Mouse (Mus musculus): ENCODE results near the gene Tmem141. TPM values are rescaled to one million over a fixed set of nuclear protein-coding genes. Genes with fewer than 3 reads are reported as not detected.

Gene Tmem141
- total RNA-seq, 2 experiments from 2014 or later, result 26.7 to 27.7 TPM

DNA sequence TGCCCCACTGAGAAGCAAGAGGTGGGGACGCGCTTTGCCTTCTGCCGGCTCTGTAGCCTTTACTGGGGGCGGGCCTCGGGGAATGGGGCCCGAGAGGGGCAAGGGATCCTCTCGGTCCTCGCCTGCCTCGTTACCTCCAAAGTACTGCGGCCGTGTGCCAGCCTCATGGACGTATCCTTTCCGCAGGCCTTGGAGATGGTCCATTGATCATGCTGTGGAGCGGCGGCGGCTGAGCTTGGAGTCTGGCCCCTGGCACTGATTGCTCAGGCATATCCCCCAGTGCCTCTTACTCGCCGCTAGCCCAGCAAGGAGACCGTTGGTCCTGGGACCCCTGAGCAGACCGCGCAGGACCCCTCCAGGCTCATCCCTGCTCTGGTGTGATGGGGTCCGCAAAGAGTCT is 5.4 kb downstream of the Tmem141 start:
- no peak for DNase-seq (ENCODE audit: low spot score in 2 of 2)
- intact Hi-C loops (cut with DNase I), result no loop called here

DNA sequence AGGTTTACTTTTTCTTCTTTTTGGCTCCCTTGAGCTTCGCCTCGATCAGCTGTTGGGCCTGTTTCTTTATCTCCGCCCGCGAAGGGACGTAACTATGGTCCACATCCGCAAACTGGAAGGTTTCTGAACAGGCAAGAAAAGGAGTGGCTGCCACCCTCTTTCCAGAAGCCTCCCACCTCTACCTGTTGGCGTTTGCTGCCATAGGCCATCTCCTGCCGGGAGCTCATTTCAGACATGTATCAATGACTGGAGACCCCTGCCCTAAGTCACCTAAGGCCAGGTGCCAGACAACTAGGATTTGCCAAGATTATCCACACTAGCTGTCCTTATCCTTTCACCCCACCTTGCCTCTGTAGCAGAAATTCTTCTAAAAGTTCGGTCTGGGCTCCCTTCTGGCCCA is 13.1 kb downstream of the Tmem141 start:
- intact Hi-C loops (cut with DNase I), result no loop called here

DNA sequence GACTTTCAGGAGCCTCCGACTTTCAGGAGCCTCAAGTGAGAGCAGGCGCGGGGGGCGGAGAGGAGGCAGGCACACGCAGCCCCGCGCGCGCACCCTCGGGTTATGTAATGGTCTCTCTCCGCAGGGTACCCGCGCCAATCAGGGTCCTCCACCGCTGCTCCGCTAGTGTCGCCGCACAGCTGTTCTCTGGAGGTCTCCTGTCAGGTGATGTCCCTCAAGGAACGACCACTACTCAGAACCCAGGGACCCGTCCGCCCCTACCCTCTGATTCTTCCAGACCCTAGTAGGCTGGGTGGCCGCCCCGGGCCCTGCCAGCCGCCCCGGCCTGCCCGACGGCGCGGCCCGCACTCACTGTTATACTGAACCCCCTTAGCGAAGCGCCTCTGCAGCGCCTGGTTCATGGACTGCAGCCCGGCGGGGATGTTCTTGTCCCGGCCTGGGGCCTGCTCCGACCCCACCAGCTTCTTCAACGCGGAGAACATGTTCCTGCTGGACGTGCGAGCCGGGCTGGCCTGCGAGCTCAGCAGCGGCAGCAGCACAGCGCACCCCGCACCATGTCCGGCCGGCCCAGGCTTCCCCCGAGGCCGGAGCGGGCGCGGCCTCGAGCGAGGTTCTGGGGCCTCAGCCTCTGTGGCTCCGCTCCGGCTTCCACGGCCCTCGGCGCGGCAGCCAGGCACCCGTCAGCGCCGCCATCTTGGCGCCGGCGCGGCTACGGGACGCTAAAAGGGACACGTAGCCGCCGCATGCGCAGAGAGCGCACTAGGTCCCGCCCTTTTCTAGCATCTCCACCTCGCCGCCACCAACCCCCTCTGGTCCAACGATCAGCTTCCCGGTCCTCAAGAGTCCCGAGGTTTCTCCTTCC is 13.8 kb downstream of the Tmem141 start, which contains the start of gene Rabl6:
Gene Rabl6 (minus strand): TSS at position 761 of the 862 bp plus-strand sequence.
- intact Hi-C loops (cut with DNase I), result no loop called here

More for the DNA sequence above, 13.1 kb downstream of the Tmem141 start:
- DNase-seq (ENCODE audit: low spot score in 2 of 2), result no peak

DNA sequence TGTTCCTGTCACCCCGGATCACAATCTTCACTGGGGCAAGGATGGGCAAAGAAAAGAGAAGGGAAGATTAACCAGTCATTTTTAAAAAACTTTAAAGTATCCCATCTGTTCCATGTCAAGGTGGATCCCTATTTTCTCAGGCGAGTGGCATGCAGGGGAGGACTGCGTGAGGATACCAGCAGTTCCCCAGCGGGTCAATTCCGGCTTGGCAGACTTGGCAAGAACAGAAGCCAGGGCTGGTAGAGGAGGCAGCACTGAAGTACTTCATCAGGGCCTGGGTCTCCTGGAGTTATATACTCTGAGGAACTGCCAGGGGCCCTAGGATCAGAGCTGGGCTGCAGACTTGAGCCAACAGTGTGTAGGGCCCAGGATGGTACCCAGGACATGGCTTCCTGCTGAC is 19.3 kb downstream of the Tmem141 start:
- intact Hi-C loops (cut with DNase I), result no loop called here
- no peak for DNase-seq (ENCODE audit: low spot score in 2 of 2)

More for the DNA sequence above, 13.8 kb downstream of the Tmem141 start, which contains the start of gene Rabl6:
- DNase-seq (ENCODE audit: low spot score in 2 of 2), result peak; percentile 93 to 94

DNA sequence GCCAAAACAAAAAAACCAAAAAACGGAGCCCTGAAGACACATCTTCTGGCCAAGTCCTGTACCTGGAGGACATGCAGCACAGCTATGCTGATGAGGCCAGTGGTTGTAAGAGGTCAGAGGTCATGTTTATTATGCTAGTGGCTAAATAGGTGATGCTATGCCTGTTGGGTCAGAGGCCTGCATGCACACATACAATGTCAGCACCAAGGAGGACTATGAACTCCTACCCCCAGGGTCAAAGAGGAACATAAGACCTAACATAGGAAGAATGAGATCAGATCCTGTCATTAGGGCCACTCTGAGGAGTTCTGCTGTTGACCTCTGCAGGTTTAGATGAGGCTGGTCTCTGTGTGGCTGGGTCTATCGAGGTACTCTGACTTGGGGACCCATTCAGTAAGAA is 21.8 kb downstream of the Tmem141 start:
- intact Hi-C loops (cut with DNase I), result no loop called here
- DNase-seq (ENCODE audit: low spot score in 2 of 2), result no peak

DNA sequence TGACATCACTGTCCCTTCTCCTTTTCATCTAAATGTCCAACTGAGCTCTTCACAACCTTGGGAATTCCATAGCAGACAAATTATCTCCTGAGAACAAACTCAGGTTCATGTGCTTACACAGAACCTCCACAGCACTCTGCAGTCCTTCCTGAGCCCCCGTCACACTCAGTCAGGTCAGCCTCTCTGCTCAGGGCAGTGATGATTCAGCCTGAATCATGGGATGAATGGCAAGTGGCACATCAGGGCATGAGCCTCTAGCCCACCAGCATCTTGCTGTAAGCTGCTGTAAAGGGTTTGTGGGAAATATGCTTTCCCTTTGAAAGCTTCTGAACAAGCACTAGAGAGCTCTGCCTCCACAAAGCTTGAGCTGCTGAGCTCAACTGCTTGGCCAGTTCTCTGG is 23.1 kb downstream of the Tmem141 start:
- no peak for DNase-seq (ENCODE audit: low spot score in 2 of 2)
- intact Hi-C loops (cut with DNase I), result no loop called here

DNA sequence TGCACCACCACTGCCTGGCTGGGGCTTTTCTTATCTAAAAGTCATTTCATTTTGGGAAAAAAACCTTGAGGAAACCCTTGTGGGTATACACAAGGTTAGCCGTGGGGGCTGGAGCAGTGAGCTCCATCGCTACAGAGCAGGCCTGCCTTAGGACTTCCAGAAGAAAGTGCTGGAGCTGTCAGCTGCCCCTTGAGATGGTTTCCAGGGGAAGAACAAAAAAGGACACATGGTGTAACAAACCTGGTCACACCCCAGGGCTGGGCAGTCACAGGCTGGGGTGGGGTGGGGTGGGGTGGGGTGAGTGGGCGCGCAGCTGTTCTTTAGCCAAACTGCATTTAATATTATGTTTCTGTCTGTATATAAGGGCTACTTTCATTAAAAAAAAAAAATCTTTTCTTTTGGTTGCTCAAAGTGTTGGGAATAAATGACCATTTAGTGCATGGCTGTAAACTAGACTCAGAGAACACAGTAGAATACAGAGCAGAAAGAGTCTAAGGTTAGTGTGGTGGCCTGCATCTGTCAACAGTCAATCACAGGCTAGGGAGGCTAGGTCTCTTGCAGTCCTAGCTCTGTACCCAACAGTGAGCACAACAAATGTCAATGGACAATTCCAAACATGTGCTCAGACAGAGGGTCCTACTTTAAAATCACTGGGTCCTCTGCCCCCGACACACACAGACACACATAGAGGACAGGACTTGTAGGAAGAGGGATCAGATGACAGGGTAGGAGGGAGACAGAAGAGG is 24.9 kb downstream of the Tmem141 start:
- intact Hi-C loops (cut with DNase I), result no loop called here
- DNase-seq (ENCODE audit: low spot score in 2 of 2), result no peak

DNA sequence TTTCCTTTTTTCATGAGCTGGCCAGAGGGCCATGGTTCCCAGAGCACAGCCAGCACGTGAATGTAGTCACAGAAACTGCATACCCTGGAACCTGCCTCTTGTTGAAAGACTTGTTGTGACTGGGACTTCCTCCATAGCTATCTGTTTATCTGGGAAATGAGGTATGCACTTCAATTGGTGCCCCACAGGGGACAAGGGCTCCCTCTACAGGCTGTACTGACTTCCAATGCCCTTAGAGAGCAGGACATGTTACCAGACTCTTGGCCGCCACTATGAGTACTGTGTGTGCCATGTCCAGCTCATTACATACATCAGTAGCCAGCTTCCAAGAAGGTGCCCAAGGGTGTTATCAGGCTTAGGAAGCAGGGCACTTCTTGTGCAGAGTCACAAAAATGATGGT is 29.9 kb downstream of the Tmem141 start:
- peak in 1 of 2 experiments; percentile 50 for DNase-seq (ENCODE audit: low spot score in 2 of 2)

DNA sequence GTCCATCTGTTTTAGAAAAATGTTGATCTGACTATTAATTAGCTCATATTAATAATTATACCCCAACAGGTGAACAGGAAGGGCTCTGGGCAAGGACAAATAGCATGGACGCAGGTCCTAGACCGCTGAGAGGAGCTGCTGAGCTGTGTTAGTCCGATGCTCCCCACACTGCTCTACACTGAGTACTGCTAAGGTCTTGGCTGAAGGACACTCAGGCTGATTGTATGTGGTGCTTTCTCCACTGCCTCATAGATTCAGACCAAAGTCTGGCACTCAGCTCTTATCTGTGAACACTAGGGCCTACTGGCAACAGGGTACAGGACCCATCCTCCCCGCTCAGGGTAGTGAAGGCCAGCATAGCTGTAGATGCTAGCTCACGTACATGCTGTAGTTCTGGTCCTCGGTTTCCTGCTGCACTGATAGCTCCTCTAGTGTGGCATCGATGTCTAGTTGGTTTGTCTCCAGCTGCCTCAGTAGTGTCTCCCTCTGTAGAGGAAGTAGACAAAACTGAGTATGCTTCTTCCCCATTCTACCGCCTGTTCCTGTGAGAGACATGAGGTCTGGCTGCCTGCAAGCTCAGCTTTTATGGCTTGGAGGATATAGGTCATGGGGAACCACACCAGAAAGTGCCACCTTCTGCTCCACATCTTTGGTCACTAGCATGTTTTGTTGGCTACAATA is 33.4 kb downstream of the Tmem141 start:
- intact Hi-C loops (cut with DNase I), result no loop called here
- peak in 1 of 2 experiments; percentile 38 for DNase-seq (ENCODE audit: low spot score in 2 of 2)

More for the DNA sequence above, 29.9 kb downstream of the Tmem141 start:
- intact Hi-C loops (cut with DNase I), result no loop called here

DNA sequence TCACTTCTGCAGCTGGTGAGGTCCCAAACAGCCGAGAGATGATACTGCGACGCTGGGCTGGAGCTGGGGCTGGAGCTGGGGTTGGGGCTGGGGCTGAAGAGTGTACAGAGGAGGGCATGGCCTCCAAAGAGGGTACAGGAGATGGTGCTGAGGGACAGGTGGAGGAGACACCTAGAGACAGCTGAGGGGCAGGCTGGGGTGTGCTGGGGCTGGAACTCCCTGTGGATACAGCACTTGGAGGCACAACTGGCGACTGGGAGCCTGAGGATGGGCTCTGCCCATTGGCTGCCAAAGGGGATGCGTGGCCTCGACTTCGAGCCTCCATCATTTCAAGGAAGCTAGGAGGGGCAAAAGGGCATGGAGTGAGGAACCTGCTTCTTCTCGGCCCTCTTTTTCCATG is 34.5 kb downstream of the Tmem141 start:
- no peak for DNase-seq (ENCODE audit: low spot score in 2 of 2)
- intact Hi-C loops (cut with DNase I), result no loop called here

DNA sequence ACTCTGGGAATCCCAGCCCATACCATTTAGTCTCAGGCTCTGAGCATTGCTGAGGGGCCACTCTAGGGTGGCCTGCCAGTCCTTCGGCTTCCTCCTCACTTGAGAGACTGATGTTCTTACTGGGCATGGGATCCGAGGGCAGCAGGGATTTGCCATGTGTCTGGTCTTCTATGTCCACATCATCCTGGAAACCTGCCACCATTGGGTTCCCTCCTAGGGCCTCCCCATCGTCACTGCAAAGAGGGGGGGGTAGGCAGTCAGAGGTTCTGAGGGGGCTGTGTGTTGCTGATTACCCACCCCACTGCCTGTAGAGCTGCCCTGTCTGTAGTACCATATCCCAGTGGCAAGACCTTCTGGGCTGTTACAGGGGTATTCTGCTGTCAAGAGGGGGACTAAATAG is 36.2 kb downstream of the Tmem141 start:
- DNase-seq (ENCODE audit: low spot score in 2 of 2), result no peak
- intact Hi-C loops (cut with DNase I), result no loop called here

DNA sequence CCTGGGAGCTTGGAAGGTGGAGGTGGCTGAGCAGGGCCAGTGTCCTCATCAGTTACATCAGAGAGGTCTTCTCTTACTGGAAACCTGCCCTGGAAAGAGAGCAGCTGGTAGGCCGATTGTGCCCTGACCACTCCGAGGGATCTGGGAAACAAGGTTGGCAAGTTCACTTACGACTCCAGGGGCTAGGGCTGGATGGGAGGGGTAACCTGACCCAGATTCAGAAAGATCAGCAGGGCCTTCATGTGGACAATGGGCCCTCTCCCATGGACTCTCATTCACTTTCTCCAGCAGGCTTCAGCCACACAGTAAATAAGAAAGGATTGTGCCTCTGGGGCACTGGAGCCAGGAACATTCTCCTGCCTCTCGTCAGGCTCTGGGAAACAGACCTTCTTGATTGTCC is 36.9 kb downstream of the Tmem141 start:
- intact Hi-C loops (cut with DNase I), result no loop called here
- DNase-seq (ENCODE audit: low spot score in 2 of 2), result peak in 1 of 2 experiments; percentile 33

DNA sequence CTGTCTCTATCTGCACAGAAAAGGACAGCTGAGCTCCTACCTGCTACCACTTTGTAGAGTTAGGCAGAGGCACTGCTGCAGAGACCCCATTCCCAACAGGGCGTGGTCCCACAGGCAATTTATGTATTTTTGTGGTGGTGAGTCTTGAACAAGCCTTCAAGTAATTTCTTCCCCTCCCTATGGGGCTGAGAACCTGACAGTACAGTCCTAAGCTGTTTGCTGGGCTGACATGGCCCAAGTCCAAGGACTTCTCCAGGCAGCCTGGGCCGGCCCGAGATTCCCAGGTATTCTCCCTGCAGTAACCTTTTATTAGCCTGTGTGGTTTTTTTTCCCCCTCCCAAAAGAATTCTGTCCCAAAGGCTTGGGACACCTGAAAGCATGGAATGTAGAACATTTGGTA is 37.7 kb downstream of the Tmem141 start:
- intact Hi-C loops (cut with DNase I), result no loop called here
- no peak for DNase-seq (ENCODE audit: low spot score in 2 of 2)

DNA sequence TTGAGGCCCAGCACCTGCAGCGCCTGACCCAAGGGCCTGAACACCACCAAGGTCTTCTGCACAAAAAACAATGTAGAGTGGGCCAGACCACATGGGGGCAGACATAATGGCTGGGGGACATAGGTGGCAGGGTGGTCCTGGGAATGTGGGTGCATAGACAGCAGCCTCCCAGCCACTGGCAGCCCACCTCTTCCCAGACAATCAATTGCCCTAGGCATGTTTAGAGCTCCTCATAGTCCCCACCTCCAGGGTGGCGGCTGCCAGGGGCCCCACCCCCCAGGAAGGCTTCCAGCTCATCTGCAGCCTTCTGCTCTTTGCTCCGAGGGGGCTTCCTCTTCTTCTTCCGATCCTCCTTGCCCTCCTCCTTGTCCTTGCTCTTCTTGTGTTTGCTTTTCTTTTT is 38.2 kb downstream of the Tmem141 start:
- intact Hi-C loops (cut with DNase I), result no loop called here

DNA sequence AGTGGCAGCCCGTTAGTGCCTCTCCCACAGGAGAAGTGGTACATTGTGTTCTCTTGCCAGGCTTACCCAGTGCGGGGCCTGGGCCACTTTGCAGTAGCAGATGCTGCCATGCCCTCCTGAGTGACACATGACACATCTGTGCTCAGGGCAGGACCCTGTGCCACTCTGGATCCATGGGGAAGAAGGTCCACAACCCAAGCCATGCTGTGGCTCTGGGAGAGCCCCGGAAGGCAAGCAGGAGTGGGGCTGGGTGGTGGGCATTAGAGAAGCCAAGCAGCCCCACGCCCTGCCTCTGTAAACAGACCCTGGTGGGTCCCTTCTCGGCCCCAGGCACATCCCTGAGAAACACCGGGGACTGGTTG is 38.7 kb downstream of the Tmem141 start:
- no peak for DNase-seq (ENCODE audit: low spot score in 2 of 2)
- intact Hi-C loops (cut with DNase I), result no loop called here

More for the DNA sequence above, 38.2 kb downstream of the Tmem141 start:
- DNase-seq (ENCODE audit: low spot score in 2 of 2), result no peak

DNA sequence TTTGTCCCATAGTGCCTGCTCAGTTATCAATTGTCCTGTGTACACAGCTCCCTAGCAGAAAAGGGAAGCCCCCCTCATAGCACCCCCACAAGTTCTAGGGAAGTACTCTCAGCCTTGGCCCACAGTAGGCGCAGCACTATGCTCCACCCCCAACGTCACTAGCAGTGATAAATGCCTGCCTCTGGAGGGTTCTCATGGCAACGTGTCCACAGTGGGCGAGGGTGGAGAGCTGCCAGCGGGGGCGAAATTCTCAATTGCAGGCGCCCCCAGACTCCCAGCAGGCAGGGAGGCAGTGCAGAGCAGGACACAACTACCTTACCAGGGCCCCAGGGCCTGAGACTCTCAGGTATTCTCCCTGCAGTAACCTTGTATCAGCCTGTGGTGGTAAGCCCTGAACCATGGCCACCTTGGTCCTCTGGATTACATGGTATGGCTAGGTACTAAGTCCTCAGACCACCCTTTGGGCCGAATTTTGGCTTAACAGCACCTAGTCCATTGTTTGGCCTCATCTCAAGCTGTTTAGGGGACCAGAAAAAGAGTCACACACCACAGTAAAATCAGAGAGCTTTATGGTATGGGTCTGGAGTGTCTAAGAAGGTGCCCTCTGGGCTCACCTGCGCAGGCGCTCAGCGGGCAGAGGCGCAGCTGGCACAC is 39.2 kb downstream of the Tmem141 start:
- DNase-seq (ENCODE audit: low spot score in 2 of 2), result peak; percentile 88 to 97
- intact Hi-C loops (cut with DNase I), result no loop called here

DNA sequence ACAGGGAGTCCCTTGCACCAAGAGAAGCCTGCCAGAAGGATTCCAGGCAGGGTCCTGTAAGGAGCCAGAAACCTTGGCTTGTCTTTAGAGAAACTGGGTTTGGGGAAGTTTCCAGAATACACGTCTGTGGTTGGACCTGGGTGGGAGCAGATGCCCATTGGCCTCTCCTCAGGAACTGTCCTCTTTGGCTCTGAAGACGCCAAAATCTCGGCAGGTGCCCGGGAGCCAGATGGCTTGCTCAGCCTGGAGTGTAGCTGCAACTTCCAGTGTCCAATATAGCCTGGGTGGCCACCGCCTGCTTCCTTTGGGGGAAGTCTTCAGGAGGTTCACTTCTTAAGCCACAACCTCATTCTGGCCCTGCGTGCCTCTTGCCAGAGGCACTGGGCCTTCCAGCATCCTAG is 39.9 kb downstream of the Tmem141 start:
- DNase-seq (ENCODE audit: low spot score in 2 of 2), result peak in 1 of 2 experiments; percentile 63
- intact Hi-C loops (cut with DNase I), result no loop called here

DNA sequence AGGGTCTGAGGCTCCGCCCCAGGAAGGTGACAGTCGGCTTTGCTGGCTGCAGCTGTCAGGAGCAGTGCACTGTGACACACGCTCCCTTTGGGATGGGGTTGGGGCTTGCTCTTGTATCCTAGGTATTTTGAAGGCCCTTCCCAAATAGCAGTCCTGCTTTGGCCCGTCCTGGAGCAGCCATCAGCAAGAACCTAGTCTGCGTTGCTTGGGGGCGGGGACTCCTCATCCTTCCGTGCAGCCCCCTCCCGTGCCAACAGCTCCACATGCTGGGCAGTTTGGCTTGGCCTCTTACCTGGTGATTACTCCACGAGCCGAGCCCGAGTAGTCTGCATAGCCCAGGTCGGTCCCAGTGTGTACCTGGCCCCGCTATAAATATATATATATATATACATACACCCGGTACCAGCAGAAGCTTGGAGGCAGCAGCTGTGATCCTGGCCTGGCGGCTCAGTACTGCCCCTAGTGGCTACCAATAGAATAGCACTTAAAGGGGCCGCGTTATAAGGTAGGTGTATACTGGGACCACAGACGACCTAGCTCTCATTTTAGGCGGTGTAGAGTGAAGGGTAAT is 40.4 kb downstream of the Tmem141 start, which contains the start of gene Ajm1:
Gene Ajm1 (minus strand): TSS at position 464 of the 571 bp plus-strand sequence.
- intact Hi-C loops (cut with DNase I), result no loop called here
- DNase-seq (ENCODE audit: low spot score in 2 of 2), result peak; percentile 82 to 92

DNA sequence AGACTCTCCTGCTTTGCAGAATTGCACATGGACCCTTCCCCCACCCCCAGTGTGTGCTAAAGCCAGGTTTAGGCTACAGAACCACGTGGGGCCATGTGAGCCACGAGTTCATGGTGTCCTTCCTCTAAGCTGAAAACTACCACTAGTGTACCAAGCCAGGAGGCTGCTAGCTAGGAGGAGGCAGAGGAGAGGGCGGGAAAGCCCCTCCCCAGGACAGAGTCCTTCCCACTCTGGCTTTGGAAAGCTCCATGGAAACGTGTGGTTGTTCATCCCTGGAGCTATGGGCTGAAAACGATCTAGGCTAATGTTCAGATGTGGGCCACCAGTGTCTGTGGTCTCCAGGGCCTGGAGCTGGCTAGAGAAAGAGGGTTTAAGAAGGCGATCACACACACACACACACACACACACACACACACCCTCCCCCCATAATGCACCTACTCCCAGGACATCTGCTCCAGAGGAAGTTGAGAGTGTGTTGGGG is 41.1 kb downstream of the Tmem141 start:
- DNase-seq (ENCODE audit: low spot score in 2 of 2), result peak; percentile 50 to 72
- intact Hi-C loops (cut with DNase I), result no loop called here

All from left cerebral cortex, postnatal 25 days (tissue).